Mouse (Mus musculus) olfactory bulb, adult 2 months (tissue): Measurements from ENCODE around the gene Iqcf1.

ENCODE experiments used
- CTCF ChIP-seq: fragments of 200-500 bp; IDR thresholded peaks from 2 replicates; pipeline ENCODE4 v1.5.1; 2012; ENCODE audit warnings: low read depth, mild to moderate bottlenecking, low read length, moderate library complexity; ENCODE audit not compliant: insufficient read depth
- POLR2A ChIP-seq: fragments of 200-500 bp; IDR thresholded peaks from 2 replicates; pipeline ENCODE4 v1.6.1; 2012; ENCODE audit warnings: mild to moderate bottlenecking, low read depth, low read length, moderate library complexity; ENCODE audit not compliant: insufficient read depth

- TF ChIP-seq POLR2A (no peak), CTCF (no peak)
Measured at GRCm38 (mm10) chr9:106457163-106457559, 42.6 kb upstream of the Iqcf1 start.
